Mouse (Mus musculus) MEL (cell line): ENCODE results near the gene Actn1. TPM values are rescaled to one million over a fixed set of nuclear protein-coding genes. Genes with fewer than 3 reads are reported as not detected.

Experiments used
- DNase-seq: peaks from one replicate; pipeline ENCODE4 v3.0.0; 2011; ENCODE audit warnings: low read depth, low spot score
- H3K27ac ChIP-seq: 2 replicates; pipeline ENCODE4 v1.5.1; 2012; ENCODE audit warnings: low read depth, mild to moderate bottlenecking, control low read depth, low read length, moderate library complexity; ENCODE audit not compliant: control insufficient read depth
- H3K27me3 ChIP-seq, 2 experiments: fragments of 150-350 bp in 1 of 2; sonication (generic) in 1 of 2; 2 replicates each; pipeline ENCODE4 v1.6.1; 2012; ENCODE audit warnings: low read length in 2 of 2, mild to moderate bottlenecking in 2 of 2, improper control_type of control experiment in 1 of 2, moderate library complexity in 1 of 2; ENCODE audit not compliant: insufficient read depth in 2 of 2, control insufficient read depth in 1 of 2
- H3K36me3 ChIP-seq, 2 experiments: 2 replicates each; pipeline ENCODE4 v1.6.1; 2012 to 2014; ENCODE audit warnings: low read length in 2 of 2, improper control_type of control experiment in 1 of 2, inconsistent platforms in 1 of 2, mild to moderate bottlenecking in 1 of 2; ENCODE audit not compliant: insufficient read depth in 2 of 2, control insufficient read depth in 1 of 2
- H3K4me1 ChIP-seq, 2 experiments: fragments of 150-350 bp in 1 of 2; sonication (generic) in 1 of 2; 2 replicates each; pipeline ENCODE4 v1.6.1; 2012; ENCODE audit warnings: low read length in 2 of 2, improper control_type of control experiment in 1 of 2, mild to moderate bottlenecking in 1 of 2; ENCODE audit not compliant: insufficient read depth in 2 of 2, control insufficient read depth in 1 of 2
- H3K4me3 ChIP-seq, 2 experiments: fragments of 150-350 bp in 1 of 2; sonication (generic) in 1 of 2; 2 replicates each; pipeline ENCODE4 v1.5.1; 2012; ENCODE audit warnings: low read depth in 2 of 2, low read length in 2 of 2, mild to moderate bottlenecking in 2 of 2, moderate library complexity in 2 of 2, control low read depth in 1 of 2, improper control_type of control experiment in 1 of 2; ENCODE audit not compliant: control insufficient read depth in 1 of 2, insufficient read depth in 1 of 2
- H3K79me2 ChIP-seq: 2 replicates; pipeline ENCODE4 v1.6.1; 2012; ENCODE audit warnings: mild to moderate bottlenecking, low read length, moderate library complexity; ENCODE audit not compliant: control insufficient read depth, poor library complexity, insufficient read depth
- H3K9ac ChIP-seq: 2 replicates; pipeline ENCODE4 v1.6.1; 2012; ENCODE audit warnings: low read depth, mild to moderate bottlenecking, control low read depth, low read length, moderate library complexity; ENCODE audit not compliant: control insufficient read depth, poor library complexity, severe bottlenecking
- H3K9me3 ChIP-seq: fragments of 150-350 bp; sonication (generic); replicated peaks from 2 replicates; pipeline ENCODE4 v1.6.1; 2012; ENCODE audit warnings: mild to moderate bottlenecking, low read length, improper control_type of control experiment, moderate library complexity; ENCODE audit not compliant: insufficient read depth
- BHLHE40 ChIP-seq: IDR thresholded peaks from 2 replicates; pipeline ENCODE4 v1.6.1; 2012; ENCODE audit warnings: low read depth, mild to moderate bottlenecking, inconsistent platforms, low read length, improper control_type of control experiment, borderline replicate concordance
- CTCF ChIP-seq, 3 experiments: IDR thresholded peaks in 2 of 3; conservative IDR thresholded peaks in 1 of 3; 2 replicates each; pipeline ENCODE4 v1.5.1; 2011 to 2012; ENCODE audit warnings: low read length in 3 of 3, low read depth in 2 of 3, mild to moderate bottlenecking in 2 of 3, improper control_type of control experiment in 1 of 3, inconsistent platforms in 1 of 3, mixed read lengths in 1 of 3, moderate library complexity in 1 of 3; ENCODE audit not compliant: control insufficient read depth in 1 of 3, insufficient read depth in 1 of 3, poor library complexity in 1 of 3, severe bottlenecking in 1 of 3
- E2F4 ChIP-seq: IDR thresholded peaks from 2 replicates; pipeline ENCODE4 v1.6.1; 2011; ENCODE audit warnings: low read depth, low read length, improper control_type of control experiment, borderline replicate concordance
- ELF1 ChIP-seq: IDR thresholded peaks from 2 replicates; pipeline ENCODE4 v1.6.1; 2014; ENCODE audit warnings: low read depth, mild to moderate bottlenecking, inconsistent platforms, low read length, improper control_type of control experiment, moderate library complexity
- EP300 ChIP-seq, 2 experiments: IDR thresholded peaks; 2 replicates each; pipeline ENCODE4 v1.6.1; 2011; ENCODE audit warnings: improper control_type of control experiment in 2 of 2, low read length in 2 of 2, low read depth in 1 of 2, mild to moderate bottlenecking in 1 of 2
- ETS1 ChIP-seq: IDR thresholded peaks from 2 replicates; pipeline ENCODE4 v1.6.1; 2012; ENCODE audit warnings: low read depth, mild to moderate bottlenecking, inconsistent platforms, low read length, improper control_type of control experiment, moderate library complexity
- GABPA ChIP-seq: IDR thresholded peaks from 2 replicates; pipeline ENCODE4 v1.6.1; 2012; ENCODE audit warnings: low read depth, mild to moderate bottlenecking, inconsistent platforms, low read length, improper control_type of control experiment, moderate library complexity
- GATA1 ChIP-seq: IDR thresholded peaks from 2 replicates; pipeline ENCODE4 v1.6.1; 2011; ENCODE audit warnings: low read depth, low read length, improper control_type of control experiment
- JUND ChIP-seq: IDR thresholded peaks from 2 replicates; pipeline ENCODE4 v1.6.1; 2011; ENCODE audit warnings: low read depth, mild to moderate bottlenecking, improper control_type of control experiment, low read length
- MAFK ChIP-seq: IDR thresholded peaks from 2 replicates; pipeline ENCODE4 v1.6.1; 2011; ENCODE audit warnings: low read depth, mild to moderate bottlenecking, low read length, improper control_type of control experiment, borderline replicate concordance
- MAZ ChIP-seq: IDR thresholded peaks from 2 replicates; pipeline ENCODE4 v1.6.1; 2012; ENCODE audit warnings: low read depth, mild to moderate bottlenecking, inconsistent platforms, low read length, improper control_type of control experiment
- MEF2A ChIP-seq: IDR thresholded peaks from 2 replicates; pipeline ENCODE4 v1.6.1; 2014; ENCODE audit warnings: low read depth, mild to moderate bottlenecking, inconsistent platforms, low read length, improper control_type of control experiment; ENCODE audit not compliant: poor library complexity, insufficient replicate concordance, severe bottlenecking; ENCODE audit errors: extremely low read depth
- MXI1 ChIP-seq: IDR thresholded peaks from 2 replicates; pipeline ENCODE4 v1.6.1; 2011; ENCODE audit warnings: mild to moderate bottlenecking, low read depth, low read length, improper control_type of control experiment
- POLR2AphosphoS5 ChIP-seq: IDR thresholded peaks from 2 replicates; pipeline ENCODE4 v1.6.1; 2012; ENCODE audit warnings: low read depth, borderline replicate concordance, mild to moderate bottlenecking, inconsistent platforms, low read length, moderate library complexity, mixed read lengths
- RAD21 ChIP-seq: IDR thresholded peaks from 2 replicates; pipeline ENCODE4 v1.6.1; 2011; ENCODE audit warnings: mild to moderate bottlenecking, low read depth, low read length, improper control_type of control experiment
- RCOR1 ChIP-seq: IDR thresholded peaks from 2 replicates; pipeline ENCODE4 v1.6.1; 2012; ENCODE audit warnings: low read depth, mild to moderate bottlenecking, inconsistent platforms, low read length, improper control_type of control experiment
- SIN3A ChIP-seq: IDR thresholded peaks from 2 replicates; pipeline ENCODE4 v1.6.1; 2012; ENCODE audit warnings: low read length, improper control_type of control experiment, inconsistent platforms
- TCF12 ChIP-seq: IDR thresholded peaks from 2 replicates; pipeline ENCODE4 v1.6.1; 2014; ENCODE audit warnings: low read depth, mild to moderate bottlenecking, inconsistent platforms, low read length, improper control_type of control experiment, moderate library complexity
- USF1 ChIP-seq: IDR thresholded peaks from 2 replicates; pipeline ENCODE4 v1.6.1; 2014; ENCODE audit warnings: low read depth, mild to moderate bottlenecking, inconsistent platforms, low read length, improper control_type of control experiment, moderate library complexity
- ZKSCAN1 ChIP-seq: IDR thresholded peaks from 2 replicates; pipeline ENCODE4 v1.6.1; 2012; ENCODE audit warnings: low read depth, mild to moderate bottlenecking, inconsistent platforms, low read length, improper control_type of control experiment, moderate library complexity
- ZNF384 ChIP-seq: IDR thresholded peaks from 2 replicates; pipeline ENCODE4 v1.6.1; 2012; ENCODE audit warnings: low read depth, mild to moderate bottlenecking, inconsistent platforms, low read length, improper control_type of control experiment
- polyA plus RNA-seq, 2 experiments: library from polyadenylated mRNA; stranded (reverse) in 1 of 2; unstranded in 1 of 2; fragments of >175 nt in 1 of 2; fragments of >200 nt in 1 of 2; gene quantifications; 2 replicates each; pipeline versions ENCODE4 v1.2.1 to v1.2.4; 2012; ENCODE audit warnings: low replicate concordance in 2 of 2, low read depth in 1 of 2; ENCODE audit not compliant: insufficient read length in 2 of 2, insufficient read depth in 1 of 2, missing spikeins in 1 of 2
- total RNA-seq: library from RNA; depleted of rRNA; stranded (reverse); fragments of 300-350 nt; gene quantifications from 2 replicates; pipeline ENCODE4 v1.2.3, GENCODE M21; 2012

Gene Actn1
- total and polyA plus RNA-seq, 3 experiments, result 7.8 to 27.0 TPM; not detected in 1

DNA sequence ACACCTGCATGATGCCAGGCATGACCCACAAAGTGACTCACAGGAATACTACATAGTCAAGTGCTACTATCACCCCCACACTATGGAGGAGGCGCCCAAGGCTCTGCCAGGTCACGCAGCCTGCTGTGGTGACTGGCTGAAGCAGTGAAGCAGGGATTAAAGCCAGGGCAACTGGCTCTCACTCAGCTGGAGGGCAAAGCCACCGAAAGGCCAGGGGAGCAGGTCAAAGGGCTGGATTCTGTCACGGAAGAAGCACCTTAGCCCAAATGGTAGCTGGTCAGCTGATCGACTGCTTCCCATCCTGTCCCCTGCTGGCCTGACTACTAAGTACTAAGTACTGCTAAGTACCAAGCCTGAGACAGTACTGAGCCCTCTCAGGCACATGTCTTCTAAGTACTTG lies 76.1 kb downstream of the Actn1 start:
- no peak for DNase-seq
- Histone ChIP-seq H3K4me1 (no peaks in the 10 kb centered on the region), H3K9ac (no peak overlapping the region), H3K4me3 (no peak overlapping the region), H3K27ac (no peak overlapping the region), H3K79me2 (no peaks in the 10 kb centered on the region), H3K27me3 (no peaks in the 10 kb centered on the region), H3K36me3 (no peaks in the 10 kb centered on the region; a peak in 1 of 4 replicates), H3K9me3 (no peaks in the 10 kb centered on the region)
- no peak for TF ChIP-seq ELF1
- TF ChIP-seq MXI1, result no peak
- TF ChIP-seq RCOR1, result no peak
- TF ChIP-seq ZNF384, result no peak
- no peak for TF ChIP-seq ETS1
- TF ChIP-seq MAZ, result no peak
- TF ChIP-seq EP300 (IDR thresholded peaks at IDR 0.05; ENCODE audit: low read depth in 1 of 2, low read length in 2 of 2), result no peak
- TF ChIP-seq RAD21, result no peak
- TF ChIP-seq JUND, result no peak
- TF ChIP-seq E2F4, result no peak
- TF ChIP-seq CTCF (IDR thresholded peaks at IDR 0.05 in 2 of 3, conservative IDR thresholded peaks at IDR 0.05 in 1 of 3; ENCODE audit: control insufficient read depth in 1 of 3, insufficient read depth in 1 of 3, low read depth in 2 of 3, low read length in 3 of 3, poor library complexity in 1 of 3, severe bottlenecking in 1 of 3), result no peak
- no peak for TF ChIP-seq GABPA

DNA sequence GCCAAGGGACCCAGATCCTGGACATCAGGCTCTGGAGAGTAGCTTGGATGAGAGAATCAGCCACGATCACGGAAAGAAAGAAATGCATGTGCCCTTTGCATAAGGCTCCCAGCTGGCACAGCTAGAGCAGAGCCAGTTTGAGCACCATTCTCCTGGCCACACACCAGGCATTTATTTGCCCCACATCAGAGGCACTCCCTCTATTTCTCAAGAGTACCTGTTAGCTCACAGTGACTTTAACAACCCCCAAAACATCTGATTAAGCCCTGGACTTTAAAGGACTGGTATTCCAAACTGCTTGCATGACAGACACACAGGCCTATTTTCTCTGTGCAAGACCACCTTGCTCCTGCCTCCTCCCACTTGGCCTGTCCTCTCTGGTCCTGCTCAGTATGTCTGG lies 78.3 kb downstream of the Actn1 start:
- no peak overlapping the region for H3K4me3 ChIP-seq
- H3K27me3 ChIP-seq, result no peaks in the 10 kb centered on the region
- H3K36me3 ChIP-seq, result no peaks in the 10 kb centered on the region; a peak in 1 of 4 replicates
- no peak overlapping the region for H3K27ac ChIP-seq
- TF ChIP-seq MEF2A (no peak), MAFK (no peak), GABPA (no peak), SIN3A (no peak), POLR2AphosphoS5 (no peak), ZNF384 (no peak), ETS1 (no peak), E2F4 (no peak), EP300 (IDR thresholded peaks at IDR 0.05; ENCODE audit: low read depth in 1 of 2, low read length in 2 of 2) (no peak), ELF1 (no peak), TCF12 (no peak), BHLHE40 (no peak), USF1 (no peak), ZKSCAN1 (no peak), MXI1 (no peak), GATA1 (no peak), CTCF (IDR thresholded peaks at IDR 0.05 in 2 of 3, conservative IDR thresholded peaks at IDR 0.05 in 1 of 3; ENCODE audit: control insufficient read depth in 1 of 3, insufficient read depth in 1 of 3, low read depth in 2 of 3, low read length in 3 of 3, poor library complexity in 1 of 3, severe bottlenecking in 1 of 3) (no peak)
- TF ChIP-seq, all 39 proteins: peak for 0
- Histone ChIP-seq H3K9me3 (no peaks in the 10 kb centered on the region), H3K4me1 (no peaks in the 10 kb centered on the region), H3K79me2 (no peaks in the 10 kb centered on the region), H3K9ac (no peak overlapping the region)
- DNase-seq, result no peak
